Mouse (Mus musculus): ENCODE measurements around the gene Vrk1. TPM values are rescaled to one million over a fixed set of nuclear protein-coding genes. Genes with fewer than 3 reads are reported as not detected.

Gene Vrk1
- total RNA-seq, 2 experiments from 2014 or later: 16.6 to 17.7 TPM

DNA sequence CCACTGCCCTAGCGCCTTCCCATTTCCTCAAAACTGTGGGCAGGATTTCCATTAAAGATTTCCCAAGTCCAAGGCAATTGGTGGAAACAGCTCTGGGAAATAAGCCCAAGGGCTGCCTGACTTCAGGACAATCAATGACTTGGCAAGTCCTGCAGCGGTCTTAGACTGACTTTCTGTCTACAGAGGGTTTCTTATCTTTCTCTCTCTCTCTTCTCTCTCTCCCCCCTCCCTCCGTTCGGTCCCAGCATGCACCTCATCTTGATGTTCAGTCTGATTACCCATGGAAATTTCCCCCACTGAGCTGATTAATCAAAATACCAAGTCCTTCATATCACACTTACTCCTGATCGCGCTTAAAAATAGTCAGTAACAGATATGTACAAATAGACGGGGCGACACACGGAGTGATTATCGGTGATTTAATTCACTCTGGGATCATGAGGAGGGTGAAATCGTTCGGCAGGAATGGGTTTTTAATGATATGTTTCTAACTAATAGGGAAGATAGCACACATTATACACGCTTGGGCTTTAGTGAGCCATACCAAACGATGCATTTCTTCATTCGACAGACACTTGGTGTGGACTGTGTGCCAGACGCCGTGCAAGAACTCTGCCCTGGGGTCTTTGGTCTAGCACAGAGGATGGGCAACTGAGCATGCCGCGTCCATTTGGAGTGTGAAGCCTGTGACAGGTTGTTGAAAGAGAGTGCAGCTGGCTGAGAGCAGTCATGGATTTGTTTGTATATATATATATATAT is 12.8 kb upstream of the Vrk1 start:
- DNase-seq (ENCODE audit: extremely low spot score in 1 of 2, low spot score in 1 of 2): no peak

DNA sequence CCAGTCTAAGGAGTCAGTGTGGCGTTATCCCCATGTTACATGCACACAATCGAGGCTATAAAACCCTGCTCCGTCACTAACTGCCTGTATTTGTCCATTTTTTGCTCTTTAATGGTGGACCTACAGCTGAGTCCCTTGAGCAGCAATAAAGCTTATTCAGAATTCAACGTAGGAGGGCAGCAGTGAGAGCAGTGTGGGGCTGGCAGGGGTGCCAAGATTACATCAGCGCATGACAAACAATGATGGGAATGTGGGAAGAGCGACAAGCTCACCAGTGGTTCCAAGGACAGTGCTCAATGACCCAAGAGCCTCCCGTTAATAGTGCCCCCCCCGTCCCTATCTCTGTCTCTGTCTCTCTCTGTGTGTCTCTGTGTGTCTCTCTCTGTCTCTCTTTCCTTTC is 8.3 kb upstream of the Vrk1 start:
- DNase-seq (ENCODE audit: extremely low spot score in 1 of 2, low spot score in 1 of 2): no peak

DNA sequence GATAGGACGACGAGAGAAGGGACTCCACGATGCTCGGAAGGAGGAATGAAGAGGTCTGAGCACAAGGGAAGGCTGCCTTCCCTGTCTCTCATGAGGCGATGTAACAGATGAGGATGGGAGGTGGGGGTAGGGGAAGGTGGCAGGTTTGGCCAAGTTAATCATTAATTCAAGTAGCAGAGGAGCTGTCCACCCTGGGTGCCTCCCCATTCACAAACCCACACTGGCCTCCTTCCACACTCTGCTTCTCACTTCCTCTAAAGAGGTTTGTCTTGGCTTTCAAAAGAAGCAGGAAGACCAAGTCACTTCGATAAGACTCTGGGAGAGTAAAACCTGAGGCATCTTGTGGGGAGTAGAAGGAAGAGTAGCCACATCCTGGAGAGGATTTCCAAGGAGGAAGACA is 5.3 kb upstream of the Vrk1 start:
- DNase-seq (ENCODE audit: extremely low spot score in 1 of 2, low spot score in 1 of 2): no peak

DNA sequence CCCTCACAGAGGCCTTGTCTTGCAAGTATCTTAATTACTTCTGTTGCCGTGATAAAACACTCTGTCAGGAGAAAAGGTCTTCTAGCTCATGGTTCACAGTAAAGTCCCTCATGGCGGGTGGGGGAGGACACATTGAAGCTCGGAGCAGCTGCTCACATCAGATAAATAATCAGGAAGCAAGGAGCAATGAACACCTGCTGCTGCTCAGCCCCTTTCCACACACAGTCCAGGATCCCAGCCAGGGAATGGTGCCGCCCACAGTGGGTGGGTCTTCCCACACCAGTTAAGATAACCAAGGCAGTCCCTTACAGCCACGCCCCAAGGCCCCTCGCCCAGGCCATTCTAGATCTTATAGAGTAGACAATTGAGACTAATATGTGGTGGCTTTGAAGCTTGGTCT is 3.8 kb upstream of the Vrk1 start:
- no peak for DNase-seq (ENCODE audit: extremely low spot score in 1 of 2, low spot score in 1 of 2)

DNA sequence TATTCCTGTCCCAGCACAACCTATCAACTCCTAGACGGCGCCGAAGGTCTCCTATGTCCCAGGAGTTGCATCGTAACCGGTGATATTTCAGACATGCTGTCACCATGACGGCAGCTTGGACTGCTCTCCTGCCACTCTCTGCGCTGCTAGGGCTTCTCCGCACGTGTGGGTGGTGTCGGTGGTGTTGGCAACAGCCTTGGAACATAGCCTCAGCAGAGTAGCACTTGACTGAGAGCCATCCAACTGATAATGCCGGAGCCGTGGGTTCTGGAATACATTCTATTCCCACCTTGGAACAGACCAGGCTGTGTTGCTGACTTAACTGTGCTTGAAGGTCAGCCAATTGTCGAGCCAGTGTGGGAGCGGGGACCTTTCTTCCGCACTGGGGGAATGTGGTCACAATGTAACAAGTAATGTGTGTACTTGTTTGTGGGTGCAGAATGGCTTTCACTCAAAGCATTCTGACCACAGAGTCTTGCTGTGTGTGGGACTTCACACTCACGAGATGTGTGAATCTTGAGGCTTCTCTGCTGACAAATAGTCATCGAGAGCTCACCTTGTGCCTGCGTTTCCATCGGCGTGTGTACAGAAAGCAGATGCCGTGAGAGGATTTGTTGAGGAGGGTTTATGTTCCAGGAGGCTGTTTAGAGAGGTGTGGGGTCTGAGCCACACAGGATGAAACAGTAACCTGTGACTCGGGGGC is 1.5 kb upstream of the Vrk1 start:
- no peak for DNase-seq (ENCODE audit: extremely low spot score in 1 of 2, low spot score in 1 of 2)

DNA sequence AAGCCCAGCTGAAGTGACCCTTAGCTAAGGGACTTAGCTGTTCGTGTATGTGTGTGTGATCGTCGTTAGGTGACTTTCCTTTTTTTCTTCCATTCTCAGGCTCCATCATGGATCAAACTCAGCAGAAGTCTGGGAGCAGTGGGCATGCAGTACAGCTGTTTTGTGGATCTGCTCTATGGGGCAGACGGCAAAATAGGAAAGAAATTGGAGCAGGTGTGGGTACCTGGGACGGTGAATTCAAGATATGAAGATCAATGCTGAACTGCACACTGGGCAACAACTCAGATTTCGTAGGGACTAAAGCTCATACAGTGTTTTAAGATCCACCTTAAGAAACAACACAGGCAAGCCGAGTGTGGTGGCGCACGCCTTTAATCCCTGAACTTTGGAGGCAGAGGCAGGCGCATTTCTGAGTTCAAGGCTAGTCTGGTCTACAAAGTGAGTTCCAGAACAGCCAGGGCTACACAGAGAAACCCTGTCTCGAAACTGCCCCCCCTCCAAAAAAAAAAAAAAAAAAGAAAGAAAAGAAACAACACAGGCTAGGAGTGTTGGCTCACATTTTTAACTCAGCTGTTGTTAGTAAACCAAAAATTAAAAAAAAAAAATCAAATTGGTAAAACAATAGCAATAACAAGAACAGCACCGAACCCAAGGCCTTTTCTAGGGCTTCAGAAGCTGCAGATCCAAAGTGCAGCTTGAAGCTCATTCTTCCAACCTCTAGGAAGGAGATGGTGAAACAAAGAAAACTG is 732 bp upstream of the Vrk1 start:
- DNase-seq (ENCODE audit: extremely low spot score in 1 of 2, low spot score in 1 of 2): no peak

DNA sequence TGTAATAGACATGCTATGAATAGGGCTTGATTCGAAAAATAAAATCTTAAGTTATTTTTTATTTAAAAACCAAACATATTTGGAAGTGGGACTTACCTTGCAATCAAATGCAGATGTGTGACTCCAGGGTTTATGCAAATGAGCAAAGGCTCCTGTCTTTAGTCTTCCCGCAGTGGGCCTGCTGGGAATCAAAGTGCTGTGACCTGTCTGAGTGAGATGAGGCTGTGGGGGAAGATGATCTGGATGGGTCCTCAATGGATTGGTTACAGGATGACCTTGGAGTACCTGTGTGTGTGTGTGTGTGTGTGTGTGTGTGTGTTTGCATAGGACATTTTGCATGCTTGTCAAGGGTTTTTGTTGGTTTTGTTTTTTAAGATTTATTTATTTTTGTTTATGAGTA is 2.1 kb downstream of the Vrk1 start:
- DNase-seq (ENCODE audit: extremely low spot score in 1 of 2, low spot score in 1 of 2): no peak

DNA sequence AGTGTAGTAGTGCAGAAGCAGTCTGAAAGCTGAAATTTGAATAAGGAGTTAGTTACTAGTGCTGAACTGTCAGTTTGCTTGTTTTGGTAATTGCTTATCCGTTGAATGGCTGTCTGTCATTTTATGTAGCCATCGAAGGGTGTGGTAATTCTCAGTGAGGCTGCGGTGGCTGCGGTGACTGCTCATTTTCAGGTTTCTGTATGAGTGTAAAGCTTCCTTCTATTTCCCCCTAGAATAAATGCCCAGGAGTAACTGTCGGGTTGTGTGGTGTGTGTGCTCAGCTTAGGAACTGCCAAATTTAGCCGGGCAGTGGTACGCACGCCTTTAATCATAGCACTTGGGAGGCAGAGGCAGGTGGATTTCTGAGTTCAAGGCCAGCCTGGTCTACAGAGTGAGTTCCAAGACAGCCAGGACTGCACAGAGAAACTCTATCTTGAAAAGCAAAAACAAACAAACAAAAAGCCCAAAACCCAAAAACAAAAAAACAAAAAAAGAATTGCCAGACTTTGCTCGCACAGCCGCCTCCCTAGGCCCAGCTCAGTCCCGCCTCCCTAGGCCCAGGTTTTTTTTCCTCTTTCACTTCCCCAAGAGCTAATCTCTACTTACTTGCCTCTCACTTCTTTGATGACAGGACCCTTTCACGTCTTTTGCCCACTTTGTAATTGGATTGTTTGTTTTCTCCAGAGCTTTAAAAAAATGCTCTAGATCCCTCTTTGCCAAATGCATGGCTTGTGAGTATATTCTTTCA is 6.4 kb downstream of the Vrk1 start:
- DNase-seq (ENCODE audit: extremely low spot score in 1 of 2, low spot score in 1 of 2): no peak

DNA sequence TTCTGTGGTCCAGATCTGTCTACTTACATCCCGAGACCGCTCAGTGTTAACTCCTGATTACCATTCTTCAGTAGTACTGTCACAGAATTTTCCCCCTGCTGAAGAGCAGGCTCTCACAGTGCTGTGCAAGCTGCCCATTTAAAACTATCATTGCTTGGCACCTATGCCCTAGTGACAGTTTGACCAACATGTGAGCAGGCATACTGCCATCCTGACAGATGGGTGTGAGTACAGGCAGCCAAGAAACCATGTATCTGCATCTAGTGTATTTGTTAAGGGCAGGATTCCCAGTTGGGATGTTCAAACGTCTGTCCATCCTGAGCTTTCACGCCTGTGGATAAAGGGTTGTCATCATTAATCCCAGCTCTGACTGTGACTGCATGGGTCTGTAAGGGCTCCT is 10.0 kb downstream of the Vrk1 start:
- DNase-seq (ENCODE audit: extremely low spot score in 1 of 2, low spot score in 1 of 2): peak in 1 of 2 experiments; percentile 60

DNA sequence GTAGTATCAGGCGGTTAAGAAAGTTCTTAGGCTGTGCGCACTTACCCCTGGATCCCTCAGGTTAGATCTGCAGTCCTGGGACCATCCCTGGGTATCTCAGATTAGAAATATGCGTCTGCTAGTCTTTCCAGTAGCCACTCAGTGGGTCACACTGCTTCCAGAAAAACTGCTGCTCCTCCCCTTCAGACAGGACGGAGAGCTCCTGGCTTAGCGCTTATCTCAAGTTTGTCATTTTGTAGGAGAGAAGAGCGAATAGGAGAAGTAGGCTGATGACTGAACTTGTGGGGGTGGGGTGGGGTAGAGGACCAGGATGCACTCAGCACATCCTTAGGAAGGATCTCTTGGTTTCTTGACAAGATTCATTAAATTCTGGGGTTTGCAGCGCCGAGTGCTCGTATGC is 13.6 kb downstream of the Vrk1 start:
- no peak for DNase-seq (ENCODE audit: extremely low spot score in 1 of 2, low spot score in 1 of 2)

DNA sequence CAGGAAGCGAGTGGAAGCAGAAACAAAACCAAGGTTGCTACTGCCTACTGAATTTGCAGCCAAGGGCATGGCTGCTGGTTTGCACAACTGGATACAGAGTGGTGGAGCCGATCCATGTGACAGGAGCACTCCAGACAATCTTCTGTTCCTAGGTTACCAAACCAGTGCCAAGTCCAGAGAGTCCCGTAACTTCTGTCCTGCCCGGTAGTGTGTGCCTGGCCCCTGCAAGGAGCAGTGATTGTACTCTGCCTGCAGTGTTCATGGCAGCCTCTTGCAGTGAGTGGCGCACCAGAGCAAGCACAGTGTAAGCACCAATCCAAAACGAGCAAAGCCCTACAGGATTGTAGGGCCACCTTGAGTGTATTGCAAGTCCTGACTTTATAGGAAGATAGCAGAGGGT is 15.4 kb downstream of the Vrk1 start:
- no peak for DNase-seq (ENCODE audit: extremely low spot score in 1 of 2, low spot score in 1 of 2)

DNA sequence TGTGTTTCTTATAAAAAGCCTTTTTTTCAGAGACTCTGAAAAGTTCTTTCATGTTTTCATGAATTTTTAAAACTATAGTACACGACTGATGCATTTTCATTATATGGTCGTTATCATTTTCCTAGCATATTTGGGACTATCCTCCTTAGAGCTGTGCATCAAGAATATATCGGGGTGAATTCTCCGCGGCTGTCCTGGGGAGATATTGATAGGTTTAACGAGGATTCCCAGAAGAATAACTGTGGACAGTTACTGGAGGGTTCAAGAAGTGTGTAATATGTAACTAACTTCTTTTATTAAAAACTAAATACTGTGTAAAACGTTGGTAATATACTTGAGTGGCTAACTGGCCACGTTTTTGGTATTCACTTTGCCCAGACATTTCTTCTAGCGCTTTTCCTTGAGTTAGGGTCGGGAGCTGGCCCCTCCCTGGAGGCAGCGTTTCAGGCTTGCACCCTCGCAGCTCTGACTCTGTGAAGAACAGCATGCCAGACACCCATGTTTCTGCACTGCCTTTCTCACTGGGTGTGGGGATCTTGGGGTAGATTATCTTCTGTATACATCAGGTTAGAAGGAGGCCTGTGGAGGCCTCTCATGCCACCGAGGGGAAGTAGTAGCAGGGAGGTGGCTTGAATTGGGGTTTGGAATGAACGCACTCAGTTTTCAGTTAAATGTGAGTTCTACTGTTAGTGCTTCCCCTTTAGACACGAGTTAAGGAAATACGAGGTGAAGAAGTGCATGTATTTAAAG is 16.5 kb downstream of the Vrk1 start:
- DNase-seq (ENCODE audit: extremely low spot score in 1 of 2, low spot score in 1 of 2): no peak

DNA sequence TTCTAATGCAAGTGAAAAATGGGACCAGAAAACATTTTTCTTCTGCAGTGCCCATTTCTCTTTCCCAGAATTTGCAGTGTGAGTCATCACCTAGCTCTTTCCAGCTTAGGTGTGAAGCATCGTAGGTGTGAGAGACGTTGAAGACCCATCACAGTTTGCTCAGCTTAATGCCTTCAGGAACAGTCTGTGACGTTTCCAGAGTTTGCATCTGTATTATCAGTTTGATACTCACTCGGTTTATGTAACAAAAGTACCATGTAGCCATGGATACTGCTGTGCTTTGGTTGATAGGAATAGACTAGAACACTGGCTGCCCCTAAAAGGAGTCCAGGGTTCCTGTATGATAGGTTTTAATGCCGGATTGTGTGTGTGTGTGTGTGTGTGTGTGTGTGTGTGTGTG is 17.3 kb downstream of the Vrk1 start:
- DNase-seq (ENCODE audit: extremely low spot score in 1 of 2, low spot score in 1 of 2): no peak

DNA sequence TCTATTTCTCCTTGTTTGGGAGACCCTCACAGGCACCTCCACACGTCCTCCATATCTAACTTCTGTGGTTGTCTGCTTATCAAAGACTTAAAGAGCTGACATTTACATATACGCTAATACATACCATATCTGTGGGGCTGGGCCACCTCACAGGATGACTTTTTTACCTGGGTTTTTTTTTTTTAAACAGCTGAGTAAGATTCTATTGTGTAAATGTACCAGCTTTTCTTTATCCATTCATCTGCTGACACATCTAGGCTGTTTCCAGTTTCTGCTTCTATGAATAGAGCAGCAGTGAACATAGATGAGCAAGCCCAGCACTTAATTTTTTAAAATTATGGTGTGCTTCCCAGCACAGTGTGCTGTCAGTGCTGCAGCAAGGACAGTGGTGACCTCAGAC is 19.6 kb downstream of the Vrk1 start:
- DNase-seq (ENCODE audit: extremely low spot score in 1 of 2, low spot score in 1 of 2): no peak

DNA sequence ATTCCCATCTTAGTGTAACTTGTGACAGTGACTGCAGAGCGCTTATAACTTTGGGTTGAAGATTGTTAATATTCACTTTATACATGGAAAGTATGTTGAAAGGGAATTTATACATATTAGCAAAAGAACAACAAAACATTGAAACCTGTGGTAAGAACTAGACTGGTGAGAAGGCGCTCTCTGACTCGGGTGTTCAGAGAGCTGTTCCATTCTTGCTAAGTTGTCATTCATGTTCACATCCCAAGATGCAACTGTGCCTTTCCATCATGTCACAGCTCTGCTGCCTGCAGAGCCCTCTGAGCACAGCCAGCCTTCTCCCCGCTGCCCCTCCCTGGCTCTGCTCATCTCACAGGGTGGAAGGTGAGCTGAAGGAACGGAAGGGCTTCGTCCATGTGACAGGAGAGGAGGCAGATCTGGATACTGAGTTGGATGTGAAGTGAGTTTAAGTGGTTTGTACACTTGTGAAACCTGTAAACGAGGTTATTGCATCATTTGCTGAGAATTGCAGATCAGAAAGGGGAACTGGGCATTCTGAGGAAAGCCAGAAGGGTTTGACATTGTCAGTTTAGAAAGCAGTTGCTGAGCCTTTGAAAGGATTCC is 20.2 kb downstream of the Vrk1 start:
- no peak for DNase-seq (ENCODE audit: extremely low spot score in 1 of 2, low spot score in 1 of 2)

DNA sequence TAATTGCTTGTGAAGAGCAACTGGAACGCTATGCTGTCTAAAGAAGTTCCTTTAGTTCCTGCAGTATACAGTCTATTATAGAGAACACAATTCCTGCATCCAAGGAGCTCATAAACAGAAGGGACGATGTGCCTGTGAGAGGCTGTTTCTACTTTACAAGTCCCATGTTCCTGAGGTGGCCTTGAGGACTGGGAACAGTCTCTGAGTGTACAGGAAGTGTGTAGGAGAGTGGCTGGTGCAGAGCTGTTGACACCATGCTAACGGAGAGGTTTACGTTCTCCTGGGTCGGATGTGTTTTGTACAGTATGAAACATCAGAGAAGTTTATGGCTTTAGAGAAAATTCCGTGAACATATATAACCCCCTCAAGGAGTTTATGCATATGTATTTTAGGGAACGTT is 20.8 kb downstream of the Vrk1 start:
- no peak for DNase-seq (ENCODE audit: extremely low spot score in 1 of 2, low spot score in 1 of 2)

DNA sequence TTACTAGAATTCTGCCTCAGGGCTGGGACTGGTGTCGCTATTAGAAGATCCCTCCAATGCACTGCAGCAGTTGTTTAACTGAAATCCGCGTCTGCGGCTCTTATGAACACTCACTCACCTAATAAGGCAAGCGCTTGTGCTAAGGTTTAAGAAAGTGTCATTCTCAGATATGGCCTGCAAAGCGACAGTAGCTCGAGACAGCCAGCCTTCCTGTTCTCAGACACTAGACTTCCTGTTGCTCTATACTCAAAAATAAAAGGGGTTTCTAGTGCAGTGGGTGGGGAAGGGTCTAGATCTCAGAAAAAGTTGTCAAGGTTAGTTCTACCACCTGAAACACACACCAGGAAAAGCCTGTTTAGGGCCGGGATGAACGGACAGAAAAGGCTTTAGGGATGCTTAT is 21.9 kb downstream of the Vrk1 start:
- no peak for DNase-seq (ENCODE audit: extremely low spot score in 1 of 2, low spot score in 1 of 2)

DNA sequence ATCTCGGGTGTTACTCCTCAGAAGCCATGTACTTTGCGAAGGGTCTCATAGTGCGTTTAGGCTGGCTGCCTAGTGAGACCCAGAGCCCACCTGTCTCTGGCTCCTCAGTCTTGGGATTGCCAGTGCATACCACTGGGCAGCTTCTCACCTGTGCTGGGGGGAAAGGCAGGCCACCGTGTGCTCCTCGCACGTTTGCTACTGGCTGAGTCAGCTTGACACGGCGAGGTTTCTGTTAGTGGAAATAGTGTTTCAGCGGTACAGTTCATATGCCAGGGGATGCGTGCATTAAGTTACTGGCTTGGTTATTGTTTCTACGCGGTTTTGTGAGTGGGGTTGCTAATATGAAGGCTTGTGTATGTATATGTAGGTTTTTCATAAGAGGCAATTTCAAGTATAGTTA is 22.3 kb downstream of the Vrk1 start:
- DNase-seq (ENCODE audit: extremely low spot score in 1 of 2, low spot score in 1 of 2): no peak

DNA sequence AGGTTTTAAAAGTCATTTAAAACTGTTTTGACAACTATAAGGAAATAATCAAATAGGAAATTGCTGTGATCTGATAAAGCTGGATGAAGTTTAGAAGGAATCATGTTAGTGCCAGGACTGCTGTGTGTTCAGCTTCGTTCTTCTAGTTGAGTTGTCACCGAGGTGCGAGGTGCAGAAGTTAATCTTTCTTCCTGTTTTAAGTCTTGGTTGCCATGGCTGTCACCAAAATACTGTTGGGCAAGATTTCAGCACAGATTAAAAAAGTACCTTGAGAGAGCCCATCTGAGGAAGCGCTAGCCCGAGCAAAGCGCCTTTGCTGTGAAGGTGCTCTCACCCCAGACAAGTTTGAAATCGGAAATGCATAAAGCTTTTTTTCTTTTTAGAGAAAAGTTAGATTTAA is 24.2 kb downstream of the Vrk1 start:
- DNase-seq (ENCODE audit: extremely low spot score in 1 of 2, low spot score in 1 of 2): no peak

DNA sequence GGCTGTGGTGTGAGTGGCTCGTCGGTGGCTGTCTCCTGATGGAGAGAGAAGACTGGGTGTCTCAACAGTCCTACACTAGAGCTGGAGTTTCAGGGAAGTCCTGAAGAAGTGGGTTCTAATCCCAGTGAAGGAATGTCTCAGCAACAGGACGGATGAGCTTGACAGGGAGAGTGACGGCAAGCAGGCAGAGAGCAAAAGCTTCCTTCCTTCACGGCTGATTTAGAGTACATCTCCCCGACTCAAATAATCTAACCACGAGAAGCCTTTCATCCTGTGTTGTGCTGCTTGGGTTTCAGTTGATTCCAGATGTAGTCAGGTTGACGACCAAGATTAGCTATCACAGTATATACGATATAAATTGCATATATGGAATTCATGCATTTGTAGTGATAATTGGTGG is 24.7 kb downstream of the Vrk1 start:
- DNase-seq (ENCODE audit: extremely low spot score in 1 of 2, low spot score in 1 of 2): no peak
